Mouse (Mus musculus): ENCODE data around the gene Kras. TPM values are rescaled to one million over a fixed set of nuclear protein-coding genes. Genes with fewer than 3 reads are reported as not detected.

Kras gene
- total RNA-seq (2021) = 10 to 100 TPM; 72.4 to 81.0 TPM
- long read RNA-seq, full-length matches to known transcripts = 109 of 118 reads
- long read RNA-seq, partial matches to known transcripts = 0 of 118 reads
- long read RNA-seq, other reads (novel, unspliced or antisense) = 9 of 118 reads

DNA sequence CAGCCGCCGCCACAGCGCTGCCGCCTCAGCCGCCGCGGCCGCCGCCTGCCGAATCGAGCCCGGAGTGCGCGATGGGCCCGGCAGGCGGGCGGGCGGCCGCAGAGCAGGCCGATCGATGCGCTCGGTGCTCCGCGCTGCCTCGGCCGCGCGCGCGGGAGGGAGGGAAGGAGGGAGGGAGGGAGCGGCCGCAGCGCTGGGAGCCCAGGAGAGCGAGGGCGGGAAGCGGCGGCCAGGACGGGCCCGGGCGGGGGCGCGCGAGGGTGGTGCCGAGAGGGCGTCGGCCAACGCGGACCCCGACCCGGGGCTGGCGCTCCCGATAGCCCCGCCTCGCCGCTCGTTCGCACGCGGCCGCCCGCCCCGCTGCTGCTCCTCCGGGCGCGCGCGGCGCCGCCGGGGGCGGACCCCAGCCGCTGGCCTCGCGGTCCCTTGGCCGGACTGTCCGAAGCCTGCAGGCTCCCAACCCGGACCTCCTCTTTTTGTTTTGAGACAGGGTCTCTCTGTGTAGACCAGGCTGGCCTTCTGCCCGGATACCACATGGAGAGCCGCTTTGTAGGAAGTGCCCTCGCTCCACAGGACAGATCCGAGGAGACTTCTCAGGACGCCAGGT is at the start of gene Kras:
Gene Kras (minus strand): TSS at position 55 of the 607 bp plus-strand sequence.
- DNase-seq (ENCODE audit: low spot score in 2 of 2) = peak; percentile 79 to 88

DNA sequence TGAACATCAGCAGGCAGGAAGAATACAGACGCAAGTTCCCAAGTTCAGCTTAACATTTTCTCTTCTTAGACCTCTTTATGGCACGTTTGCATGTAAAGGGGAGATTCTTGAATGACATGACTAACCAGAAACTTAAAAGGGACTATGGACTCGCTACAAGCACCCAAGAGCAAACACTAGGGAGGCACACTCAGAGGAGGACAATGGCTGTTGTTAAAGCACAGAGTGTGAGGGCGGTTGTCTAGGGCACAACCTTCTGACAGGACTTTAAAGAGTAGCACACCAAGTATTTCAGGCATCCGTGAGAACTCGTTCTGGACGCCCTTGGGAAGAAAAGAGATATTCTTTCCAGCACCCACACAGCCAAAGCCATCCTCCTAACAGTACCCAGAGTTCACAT is 47.6 kb upstream of the Kras start:
- DNase-seq (ENCODE audit: low spot score in 2 of 2) = no peak

DNA sequence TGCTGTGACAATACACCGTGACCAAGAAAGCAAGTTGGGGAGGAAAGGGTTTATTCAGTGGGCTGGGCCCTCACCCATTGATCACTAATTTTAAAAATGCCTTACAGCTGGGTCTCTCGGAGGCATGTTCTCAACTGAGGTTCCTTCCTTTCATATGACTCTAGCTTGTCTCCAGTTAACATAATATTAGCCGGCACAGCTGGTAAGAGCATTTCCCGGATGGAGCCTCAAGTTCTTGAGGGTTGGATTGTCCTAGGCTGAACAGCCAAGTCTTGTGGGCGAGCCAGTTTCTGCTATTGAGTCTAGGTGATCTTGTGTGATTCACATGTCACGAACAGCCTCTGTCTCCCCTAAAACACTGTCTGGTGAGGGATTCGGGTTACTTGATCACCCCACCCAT is 46.9 kb upstream of the Kras start:
- no peak for DNase-seq (ENCODE audit: low spot score in 2 of 2)

DNA sequence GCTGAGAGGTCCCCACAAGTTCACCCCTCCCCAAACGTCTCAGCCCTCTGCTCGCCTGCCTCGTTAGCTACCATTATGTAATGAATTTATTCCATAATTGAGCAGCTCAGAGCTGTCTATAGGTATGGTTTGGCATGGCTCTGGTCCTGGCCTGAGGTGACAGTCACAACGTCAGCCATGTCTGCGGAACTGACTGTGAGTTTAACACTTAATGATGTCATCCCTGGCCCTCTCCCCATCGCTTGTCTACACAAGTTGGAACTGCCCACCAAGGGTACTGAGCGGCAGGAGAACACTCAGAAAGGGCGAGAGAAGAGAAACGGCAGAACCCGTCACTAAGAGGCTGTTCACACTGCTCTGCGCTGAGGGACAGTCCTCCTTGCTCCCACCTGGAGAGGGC is 45.1 kb upstream of the Kras start:
- no peak for DNase-seq (ENCODE audit: low spot score in 2 of 2)

DNA sequence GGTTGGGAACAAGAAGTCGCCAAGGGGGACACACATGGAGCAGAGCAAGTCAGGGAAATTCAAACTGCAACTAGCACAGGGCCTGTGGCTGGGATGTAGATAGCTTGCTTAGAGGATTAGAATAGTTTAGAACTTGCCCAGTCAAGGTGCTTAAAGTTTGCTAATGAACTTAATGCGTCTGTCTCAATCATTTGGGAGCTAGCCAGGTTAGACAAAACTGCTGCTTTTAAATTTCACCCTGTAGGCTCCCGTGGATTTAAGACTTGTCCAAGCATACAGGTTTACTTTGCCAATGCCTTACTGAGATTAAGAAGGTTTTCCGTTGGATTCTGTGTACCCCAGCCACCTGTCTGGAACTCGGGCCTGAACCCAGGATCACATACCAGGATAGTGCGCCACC is 43.1 kb upstream of the Kras start:
- no peak for DNase-seq (ENCODE audit: low spot score in 2 of 2)

DNA sequence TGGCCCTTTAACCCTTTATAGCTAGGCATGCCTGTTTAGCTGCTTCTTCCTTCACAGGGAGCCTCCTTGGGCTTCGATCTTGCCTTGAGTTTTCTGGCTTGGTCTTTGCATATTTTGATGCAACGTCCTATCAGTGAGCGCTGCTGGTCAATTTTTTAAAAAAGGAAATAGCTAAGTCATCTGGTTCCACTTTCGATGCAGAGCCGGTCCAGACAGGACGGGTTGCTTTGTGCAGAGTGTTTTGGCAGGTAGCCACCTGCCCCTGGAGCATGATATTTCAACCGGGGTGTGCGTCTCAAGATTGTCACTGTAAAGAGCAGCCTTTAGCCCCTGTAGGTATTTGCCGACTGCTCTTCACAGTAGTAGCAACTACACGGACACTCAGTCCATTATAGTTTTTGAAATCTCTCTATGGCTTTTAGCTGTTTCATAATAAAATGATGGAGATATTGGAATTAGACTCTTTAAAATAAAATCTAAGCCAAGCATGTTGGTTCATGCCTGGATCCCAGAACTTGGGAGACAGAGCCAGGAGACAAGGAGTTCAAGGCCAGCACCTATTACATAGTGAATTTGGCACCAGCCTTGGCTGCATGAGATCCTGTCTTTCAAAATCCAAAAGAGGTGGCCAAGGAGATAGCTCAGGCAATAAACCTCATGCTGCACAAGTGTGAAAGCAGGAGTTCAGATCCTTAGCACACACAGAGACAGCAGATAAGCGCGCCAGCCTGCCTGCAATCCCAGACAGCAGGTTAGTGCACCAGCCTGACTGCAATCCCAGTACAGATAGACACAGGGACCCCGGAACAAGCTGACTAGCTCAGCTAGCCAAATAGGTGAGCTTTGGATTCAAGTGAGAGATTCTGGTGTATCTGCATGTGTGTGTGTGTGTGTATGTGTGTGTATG is 41.6 kb upstream of the Kras start:
- DNase-seq (ENCODE audit: low spot score in 2 of 2) = no peak

DNA sequence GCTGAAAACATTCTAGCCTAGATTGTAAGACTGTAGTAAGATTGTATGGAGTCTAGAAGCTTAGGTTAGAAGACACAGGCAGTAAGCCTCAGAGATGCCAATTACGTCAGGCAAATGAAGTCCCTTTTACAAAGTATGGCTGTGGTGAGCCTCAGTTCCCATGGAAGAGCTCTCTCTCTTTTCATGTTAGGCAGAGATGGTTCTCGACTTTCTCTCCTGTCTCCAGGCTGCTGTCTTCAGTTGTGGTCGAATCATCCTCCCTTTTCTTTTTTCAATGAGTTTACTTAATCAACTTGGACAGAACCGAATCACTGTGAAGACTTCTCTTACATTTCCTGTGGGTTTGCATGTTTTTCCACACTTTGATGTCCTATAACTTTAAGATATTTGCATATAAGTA is 35.6 kb upstream of the Kras start:
- DNase-seq (ENCODE audit: low spot score in 2 of 2) = no peak

DNA sequence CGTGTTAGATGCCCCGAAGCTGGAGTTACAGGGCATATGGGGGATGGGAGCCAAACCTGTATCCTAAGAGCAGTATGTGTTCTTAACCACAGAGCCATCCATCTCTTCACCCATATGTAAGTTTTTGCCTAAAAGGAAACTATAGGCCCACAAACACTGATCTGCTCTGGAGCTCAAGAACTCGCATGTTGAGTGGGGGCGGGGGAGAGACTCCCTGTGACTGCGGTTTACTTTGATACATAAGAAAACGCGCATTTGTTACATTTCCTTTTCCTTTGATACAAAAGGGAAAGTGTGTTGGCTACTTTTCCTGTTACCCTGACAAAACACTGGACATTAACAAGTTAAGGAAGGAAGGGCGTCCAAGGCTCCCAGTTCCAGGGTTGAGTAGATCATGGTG is 34.2 kb upstream of the Kras start:
- no peak for DNase-seq (ENCODE audit: low spot score in 2 of 2)

DNA sequence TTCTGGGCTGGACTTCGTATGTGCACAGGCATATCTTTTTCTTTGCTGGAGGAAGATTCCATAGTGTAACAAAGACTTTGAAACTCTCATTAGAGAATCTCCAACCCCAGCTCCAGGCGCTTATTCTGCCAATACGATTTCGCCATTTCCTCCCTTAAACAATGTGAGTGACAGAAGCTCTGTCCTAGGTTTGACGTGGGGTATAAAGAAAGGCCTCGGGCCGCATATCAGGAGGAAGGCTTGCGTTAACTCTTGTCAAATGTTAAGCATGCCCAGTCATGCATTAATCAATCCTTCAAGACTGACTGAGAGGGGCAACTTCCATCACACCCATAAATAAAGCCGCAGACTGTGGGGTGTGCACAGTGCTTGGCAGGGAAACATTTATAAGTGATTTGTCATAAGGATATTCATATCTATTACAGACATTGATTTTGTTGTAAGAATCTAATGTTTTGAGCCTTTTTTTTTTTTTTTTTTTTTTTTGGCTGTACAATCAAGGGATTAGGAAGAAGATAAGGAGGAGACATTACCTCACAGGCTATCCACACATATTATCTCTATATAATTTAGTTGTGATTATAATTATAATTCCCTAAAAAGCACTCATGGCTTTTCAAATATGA is 27.2 kb upstream of the Kras start:
- DNase-seq (ENCODE audit: low spot score in 2 of 2) = no peak

DNA sequence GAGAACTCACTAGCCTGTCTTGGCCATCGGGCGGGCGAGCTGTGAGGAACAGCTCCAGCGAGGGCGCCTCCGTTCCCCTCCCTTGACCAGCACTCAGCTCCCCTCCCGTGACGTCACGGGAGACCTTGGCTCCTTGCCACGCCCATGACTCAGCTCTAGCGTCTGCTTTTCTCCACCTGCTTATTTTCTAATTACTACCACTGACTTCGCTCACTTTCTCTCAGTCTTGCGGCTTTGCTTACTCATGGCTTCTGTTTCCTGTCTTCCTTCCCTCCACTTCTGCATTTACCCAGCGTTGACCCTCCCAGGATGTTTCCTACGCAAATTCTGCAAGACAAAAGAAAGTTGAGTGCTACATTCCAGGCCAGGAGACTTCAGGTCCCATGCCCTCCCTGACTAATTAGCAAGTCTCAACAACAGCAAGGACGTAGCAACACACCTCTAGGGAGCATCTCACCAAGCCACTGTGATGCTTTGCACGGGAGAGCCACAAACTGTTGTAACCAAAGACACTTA is 26.3 kb upstream of the Kras start:
- DNase-seq (ENCODE audit: low spot score in 2 of 2) = peak in 1 of 2 experiments; percentile 25

DNA sequence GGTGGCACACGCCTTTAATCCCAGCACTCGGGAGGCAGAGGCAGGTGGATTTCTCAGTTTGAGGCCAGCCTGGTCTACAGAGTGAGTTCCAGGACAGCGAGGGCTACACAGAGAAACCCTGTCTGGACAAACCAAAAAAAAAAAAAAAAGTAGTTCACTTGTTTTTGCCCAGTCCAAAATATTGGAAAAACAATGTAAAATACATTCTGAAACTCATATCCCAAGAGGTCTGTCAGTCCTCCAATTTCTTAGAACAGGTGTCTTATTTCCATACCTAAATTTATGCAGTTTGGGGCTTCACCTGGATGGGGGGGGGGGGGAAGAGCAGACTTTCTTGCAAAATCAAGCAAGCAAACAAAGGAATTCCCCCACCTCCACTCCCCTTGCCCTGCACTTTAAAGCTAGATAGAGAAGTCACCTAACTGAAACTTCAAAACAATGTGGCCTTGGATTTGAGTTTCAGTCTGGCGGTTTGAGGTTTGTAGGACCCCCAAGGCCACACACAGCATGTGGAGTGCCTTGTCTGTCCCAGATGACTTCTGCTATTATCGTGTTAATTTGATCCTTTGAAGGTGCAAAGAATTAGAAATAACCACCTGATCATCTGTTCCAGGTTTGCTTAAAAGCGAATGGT is 25.7 kb upstream of the Kras start:
- DNase-seq (ENCODE audit: low spot score in 2 of 2) = no peak

DNA sequence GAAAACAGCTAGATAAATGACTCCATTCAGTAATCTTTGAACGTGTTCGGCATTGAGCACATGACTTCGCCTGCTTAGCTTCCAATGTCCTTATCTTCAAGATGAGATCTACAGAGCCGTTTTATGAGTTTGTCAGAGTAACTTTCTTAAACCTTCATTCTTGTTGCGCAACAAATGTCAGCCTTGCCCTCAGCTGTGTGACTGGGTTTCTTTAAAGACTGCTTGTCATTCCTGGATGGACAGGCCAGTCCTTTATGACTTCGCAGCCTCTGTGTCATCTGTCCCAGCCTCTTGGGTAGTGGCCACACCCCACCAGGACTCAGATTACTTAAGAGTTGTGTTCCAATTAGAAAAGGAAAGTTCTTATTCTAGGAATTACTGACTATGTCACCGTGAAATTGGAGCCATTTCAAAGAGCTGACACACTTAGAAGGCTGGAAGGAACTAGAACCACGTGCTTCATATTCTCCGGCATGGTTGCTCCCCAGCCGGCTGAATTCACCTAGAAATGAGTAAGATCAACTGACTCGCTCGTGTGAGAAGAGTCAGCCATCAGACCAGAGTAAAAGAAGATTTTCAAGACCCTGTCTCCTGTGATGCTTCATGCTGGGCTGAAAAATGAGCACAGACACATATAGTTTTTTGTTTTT is 24.1 kb upstream of the Kras start:
- DNase-seq (ENCODE audit: low spot score in 2 of 2) = no peak

DNA sequence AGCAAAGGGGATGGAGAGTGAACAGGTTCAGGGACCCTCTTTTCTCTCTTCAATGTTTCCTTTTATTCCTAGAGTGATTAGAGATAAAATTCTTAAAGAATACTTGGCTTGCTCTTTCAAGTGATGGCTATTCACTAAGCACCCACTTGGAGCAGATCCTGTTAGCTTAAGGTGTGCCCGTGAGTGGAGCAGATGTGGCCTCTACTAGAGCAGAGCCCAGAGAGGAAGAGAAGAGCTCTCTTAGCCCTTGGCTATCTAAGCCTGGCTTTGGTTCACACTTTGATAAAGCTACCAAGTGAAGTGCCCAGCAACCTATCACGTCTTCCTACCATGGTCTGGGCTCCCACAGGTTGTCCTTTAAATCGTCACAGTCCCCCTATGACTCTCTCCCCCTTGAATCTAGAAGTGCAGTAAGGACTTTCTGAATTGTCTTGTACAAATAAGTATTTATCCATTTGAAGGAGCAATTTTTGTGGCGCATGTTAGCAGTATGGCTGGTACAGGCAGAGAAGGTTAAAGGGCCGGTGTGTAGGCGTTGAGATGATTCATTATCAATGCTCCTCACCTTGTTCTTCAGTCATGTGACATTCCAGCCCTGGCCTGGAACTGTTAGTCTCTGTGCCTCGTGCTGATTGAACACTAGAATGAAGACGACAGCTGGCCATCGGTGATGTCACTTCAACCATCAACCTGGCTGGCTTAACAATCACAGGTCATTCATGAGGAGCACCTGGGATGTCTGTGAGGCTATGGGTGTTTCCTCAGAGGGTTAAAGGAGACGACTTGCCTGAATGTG is 22.3 kb upstream of the Kras start:
- no peak for DNase-seq (ENCODE audit: low spot score in 2 of 2)

DNA sequence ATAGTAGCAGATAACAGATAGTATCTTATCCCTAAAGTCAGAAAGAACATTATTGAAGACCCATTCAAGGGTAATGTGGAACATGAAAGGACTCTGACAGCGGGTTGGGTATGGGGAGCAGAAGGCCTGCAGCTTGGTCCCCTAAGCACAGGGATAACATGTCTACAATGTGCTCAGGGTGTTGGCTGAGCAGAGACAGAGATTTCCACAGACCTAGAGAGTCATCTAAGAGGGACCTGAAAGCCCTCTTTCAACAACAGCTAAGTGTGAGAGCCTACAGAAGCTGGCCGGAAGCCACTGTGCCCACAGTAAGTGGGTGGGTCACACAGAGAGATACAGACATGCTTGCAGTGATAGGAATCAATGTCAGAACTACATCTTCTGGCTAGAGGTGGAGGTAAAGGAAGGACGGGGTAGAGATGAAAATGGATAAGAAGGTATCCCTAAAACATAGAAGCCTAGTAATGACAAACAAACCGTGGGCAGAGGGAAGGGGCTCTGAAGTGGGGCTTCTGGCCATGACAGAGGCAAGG is 19.3 kb upstream of the Kras start:
- no peak for DNase-seq (ENCODE audit: low spot score in 2 of 2)

DNA sequence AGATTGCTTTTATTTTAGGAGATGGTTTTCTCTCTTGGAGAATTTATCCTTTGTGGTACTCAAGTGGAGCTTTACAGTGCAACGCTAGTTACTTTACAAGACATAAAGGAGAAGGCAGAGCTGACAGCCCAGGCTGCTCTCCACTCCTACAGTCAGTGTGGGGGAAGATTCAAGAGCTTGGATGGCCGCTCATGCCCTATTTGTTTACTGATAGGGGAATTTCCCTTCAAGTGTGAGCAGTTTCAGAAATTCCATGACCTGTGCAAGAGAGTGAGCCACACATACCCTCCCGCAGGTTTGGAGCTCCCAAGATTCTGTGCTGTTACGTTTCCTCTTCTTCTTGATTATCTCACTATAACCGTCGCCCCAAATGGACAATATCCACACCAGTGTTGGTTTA is 17.7 kb upstream of the Kras start:
- DNase-seq (ENCODE audit: low spot score in 2 of 2) = no peak

DNA sequence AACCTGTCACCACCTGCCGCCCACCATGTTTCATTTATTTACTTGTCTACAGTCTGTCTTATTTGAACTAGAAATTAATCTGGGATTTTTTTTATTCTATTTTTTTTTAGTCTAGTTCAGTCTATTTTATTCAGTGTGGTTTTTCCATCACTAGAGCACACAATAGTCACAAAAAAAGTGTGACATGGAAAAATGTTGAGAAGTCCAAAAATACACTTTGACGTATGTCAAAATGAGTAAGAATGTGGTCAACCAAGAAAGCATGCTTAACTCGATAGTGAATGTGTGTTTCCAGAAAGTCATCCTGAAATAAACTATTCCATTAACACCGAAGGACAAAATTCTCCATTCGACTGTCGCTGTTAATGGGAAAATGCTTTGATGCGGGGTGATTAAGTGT is 12.3 kb upstream of the Kras start:
- no peak for DNase-seq (ENCODE audit: low spot score in 2 of 2)

DNA sequence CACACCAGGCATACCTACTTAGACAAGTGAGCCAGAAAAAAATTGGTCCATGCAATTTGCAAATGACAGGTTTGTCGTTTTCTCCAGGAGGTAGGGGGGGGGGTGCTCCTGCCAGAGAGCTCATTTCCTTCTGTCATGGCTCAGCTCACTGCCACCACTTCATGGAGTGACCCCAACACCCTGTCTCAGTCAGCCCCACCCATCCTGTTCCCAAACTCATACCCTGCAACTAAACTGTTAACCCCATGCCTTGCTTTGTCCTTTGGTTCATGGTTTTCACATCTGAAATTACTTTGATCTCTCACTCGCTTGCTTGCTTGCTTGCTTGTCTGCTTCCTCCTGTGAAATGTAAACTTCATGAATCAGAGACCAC is 6.6 kb upstream of the Kras start:
- DNase-seq (ENCODE audit: low spot score in 2 of 2) = no peak

DNA sequence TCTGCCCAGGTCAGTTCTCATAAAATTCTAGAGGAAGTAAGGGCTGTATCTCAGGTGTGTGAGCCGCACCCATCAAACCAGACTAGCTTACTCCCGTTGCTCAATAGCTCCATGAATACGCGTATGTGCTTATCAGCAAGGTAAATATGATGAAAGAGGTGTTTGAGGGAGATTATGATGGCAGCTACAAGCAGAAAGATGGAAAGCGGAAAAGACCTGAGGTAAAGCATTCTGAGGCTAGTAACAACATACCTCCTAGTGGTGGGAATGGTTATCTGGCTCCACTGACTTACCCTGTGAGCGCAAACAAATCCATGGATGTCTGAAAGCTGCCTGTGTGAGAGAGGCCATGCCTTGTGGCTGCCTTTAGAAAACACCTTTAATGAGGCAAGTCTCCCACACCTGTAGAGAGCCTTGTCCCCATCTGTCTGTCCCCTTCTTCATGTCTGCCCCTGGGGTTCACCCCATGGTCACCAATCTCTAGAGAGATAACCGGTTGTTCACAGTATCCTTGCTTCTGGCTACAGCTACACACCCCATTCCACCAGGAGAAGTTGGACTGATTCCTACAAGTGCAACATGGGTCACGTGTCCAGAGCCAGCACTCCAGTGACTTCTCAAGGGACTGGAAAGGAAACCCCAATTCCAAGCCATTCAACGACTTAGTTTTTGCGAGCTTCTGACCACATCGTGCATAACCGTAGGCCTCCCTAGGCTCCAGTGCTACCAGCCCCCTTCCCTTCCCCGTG is 6.1 kb upstream of the Kras start:
- no peak for DNase-seq (ENCODE audit: low spot score in 2 of 2)

DNA sequence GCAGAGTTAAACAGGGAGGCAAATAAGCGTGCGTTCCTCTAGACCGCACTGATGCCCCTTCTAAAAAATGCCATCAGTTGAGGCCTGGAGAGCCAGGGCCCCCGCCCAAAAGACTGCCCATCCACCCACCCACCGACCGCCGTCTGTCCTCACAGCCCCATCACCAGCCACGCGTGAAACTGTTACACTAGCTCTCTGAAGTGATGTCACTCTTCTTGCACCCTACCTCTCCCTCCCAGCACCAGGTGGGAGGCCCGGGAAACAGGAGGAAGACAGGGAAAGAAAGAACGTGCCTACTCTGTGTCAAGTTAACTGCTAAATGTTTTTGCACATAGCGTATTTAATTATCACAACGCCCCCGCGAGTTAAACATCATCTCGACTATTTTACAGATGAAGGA is 781 bp upstream of the Kras start:
- DNase-seq (ENCODE audit: low spot score in 2 of 2) = peak; percentile 11 to 25
